Comparison of ENCODE assay signal across 16 mouse cellular contexts in the genomic region with DNA sequence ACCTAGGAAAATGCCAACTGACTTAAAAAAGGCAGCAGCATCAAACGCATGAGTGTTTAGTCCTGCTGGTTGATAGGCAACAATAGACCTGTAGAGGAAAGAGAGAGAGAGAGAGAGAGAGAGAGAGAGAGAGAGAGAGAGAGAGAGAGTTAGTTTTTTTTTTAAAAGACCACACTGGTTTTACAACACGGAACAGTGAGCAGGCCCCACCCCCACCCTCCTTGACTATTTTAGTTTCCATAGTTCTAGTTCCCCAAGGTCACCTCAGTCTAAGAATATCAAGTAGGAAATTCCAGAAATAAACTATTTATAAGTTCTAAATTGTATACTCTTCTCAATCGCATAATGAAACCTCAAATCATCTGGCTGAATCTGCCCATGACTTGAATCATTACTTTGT.
DNase-seq lines count a peak whose midpoint lies in the region; TF ChIP-seq lines count a peak whose summit lies in the region.
"Had no signal": no experiment of that assay in that cellular context is flagged by ENCODE, and none has a peak within 500 bp of the region (broad histone marks: within the 10 kb centered on the region; RNA-seq: fewer than 3 reads in every experiment).

No protein-coding gene starts in this region.

- no peak overlapping the region for H3K9ac ChIP-seq in CH12.LX (ENCODE audit: insufficient read depth, low read depth)

- H3K4me1 ChIP-seq in CH12.LX (ENCODE audit: control insufficient read depth in 1 of 2, insufficient read depth in 2 of 2): peaks cover 0 to 45% of the 10 kb centered on the region in 2 experiments; a peak in 2 of 4 replicates
- no peaks in the 10 kb centered on the region for H3K4me1 ChIP-seq in embryonic facial prominence, embryonic 10.5 days

- no peak overlapping the region; the same call in 1 of the 2 replicates for H3K27ac ChIP-seq in CH12.LX (ENCODE audit: insufficient read depth, low read depth)
- H3K27ac ChIP-seq in embryonic facial prominence, embryonic 10.5 days (replicated peaks): no peak overlapping the region
- no peak overlapping the region for H3K27ac ChIP-seq in layer of hippocampus, adult 2 months

- in situ Hi-C loops in CH12.LX (cut with MboI; ENCODE audit: low pct_ligation_motif_present, low pct_unique_long_range_greater_than_20kb, low sequenced_read_pairs): loop anchor here (25.0 kb wide), 2 partner anchors 172 to 397 kb away; no protein-coding TSS in a partner anchor

- TF ChIP-seq CTCF in CH12.LX (conservative IDR thresholded peaks at IDR 0.05 in 1 of 2, IDR thresholded peaks at IDR 0.05 in 1 of 2; ENCODE audit: low read depth in 2 of 2, low read length in 2 of 2): no peak
- TF ChIP-seq CTCF in layer of hippocampus, adult 2 months (conservative IDR thresholded peaks at IDR 0.05): no peak

- peak; percentile 51 for DNase-seq in CH12.LX (ENCODE audit: extremely low read depth)
- DNase-seq in splenic B cell, adult 2 months (ENCODE audit: low read depth, low spot score): peak; percentile 23
- no peak for DNase-seq in embryonic facial prominence, embryonic 10.5 days (ENCODE audit: low spot score)
- no peak for DNase-seq in layer of hippocampus, adult 2 months (ENCODE audit: low spot score in 2 of 2)
- DNase-seq: adrenal gland, adult 2 months; adrenal gland, adult 8-10 months; adrenal gland, postnatal 10 days; adrenal gland, postnatal 14 days; adrenal gland, postnatal 25 days; adrenal gland, postnatal 36 days; B cell, adult 2 months; cerebellum, adult 11 months; cerebellum, adult 11-12 months; cerebellum, adult 18-20 months; cerebellum, adult 2 months had no signal

- H3K27me3 ChIP-seq in CH12.LX (replicated peaks): no peaks in the 10 kb centered on the region
- no peaks in the 10 kb centered on the region for H3K27me3 ChIP-seq in splenic B cell, adult 2 months (ENCODE audit: control insufficient read depth, insufficient read depth, low read length, poor library complexity, severe bottlenecking)
- no peaks in the 10 kb centered on the region for H3K27me3 ChIP-seq in embryonic facial prominence, embryonic 10.5 days (replicated peaks; ENCODE audit: low read depth, poor library complexity, severe bottlenecking)

- peaks cover 2 to 12% of the 10 kb centered on the region in 2 experiments for H3K36me3 ChIP-seq in CH12.LX (replicated peaks in 1 of 2; ENCODE audit: control insufficient read depth in 1 of 2, insufficient read depth in 1 of 2, low read length in 1 of 2)
- H3K36me3 ChIP-seq in splenic B cell, adult 2 months (ENCODE audit: control insufficient read depth, insufficient read depth, low read length, poor library complexity, severe bottlenecking): no peaks in the 10 kb centered on the region; the same call in 1 of the 2 replicates
- H3K36me3 ChIP-seq in embryonic facial prominence, embryonic 10.5 days (replicated peaks): no peaks in the 10 kb centered on the region
- H3K36me3 ChIP-seq: G1E had no signal

- H3K4me2 ChIP-seq in CH12.LX (ENCODE audit: insufficient read depth, low read depth, poor library complexity, severe bottlenecking): peak overlapping the region; percentile 21; the same call in 1 of the 2 replicates

- no peaks in the 10 kb centered on the region for H3K79me2 ChIP-seq in CH12.LX (replicated peaks; ENCODE audit: control insufficient read depth, extremely low read depth, insufficient read depth, poor library complexity, severe bottlenecking)

- 78% methylated on average over 3 of the region's 3 CpGs for WGBS in embryonic facial prominence, embryonic 10.5 days

- H3K9me3 ChIP-seq in CH12.LX (replicated peaks; ENCODE audit: low read length): no peaks in the 10 kb centered on the region
- no peaks in the 10 kb centered on the region for H3K9me3 ChIP-seq in embryonic facial prominence, embryonic 10.5 days
- H3K9me3 ChIP-seq: G1E had no signal

- dilution Hi-C loops in CH12.LX (cut with MboI; ENCODE audit: extremely low pct_ligation_motif_present, extremely low pct_unique_long_range_greater_than_20kb, low sequenced_read_pairs): no loop called here

- H3K4me3 ChIP-seq in CH12.LX (replicated peaks in 1 of 3; ENCODE audit: low read depth in 2 of 3, low read length in 2 of 3, poor library complexity in 1 of 3): no peak overlapping the region
- H3K4me3 ChIP-seq in embryonic facial prominence, embryonic 10.5 days: no peak overlapping the region
- no peak overlapping the region for H3K4me3 ChIP-seq in layer of hippocampus, adult 2 months

- no peak for TF ChIP-seq RAD21 in CH12.LX (IDR thresholded peaks at IDR 0.05; ENCODE audit: low read depth, low read length)

- TF ChIP-seq POLR2A in CH12.LX (IDR thresholded peaks at IDR 0.05; ENCODE audit: low read depth, low read length): no peak

- peak; percentile 51 for TF ChIP-seq EP300 in CH12.LX (IDR thresholded peaks at IDR 0.05; ENCODE audit: low read length)

TF ChIP-seq in CH12.LX, 34 proteins besides CTCF, POLR2A, EP300 and RAD21:
- TF ChIP-seq ZKSCAN1 (IDR thresholded peaks at IDR 0.05; ENCODE audit: borderline replicate concordance, low read depth, low read length): no peak
- TF ChIP-seq UBTF (IDR thresholded peaks at IDR 0.05; ENCODE audit: low read depth, low read length): no peak
- TF ChIP-seq ZC3H11A (IDR thresholded peaks at IDR 0.05; ENCODE audit: low read depth, low read length): no peak
- no peak for TF ChIP-seq RCOR1 (conservative IDR thresholded peaks at IDR 0.05; ENCODE audit: low read depth, low read length)
- peak; percentile 41; the same call in 1 of the 2 replicates for TF ChIP-seq ETS1 (conservative IDR thresholded peaks at IDR 0.05; ENCODE audit: low read depth, low read length)
- TF ChIP-seq CHD2 (IDR thresholded peaks at IDR 0.05; ENCODE audit: low read length): peak; percentile 53; the same call in 1 of the 2 replicates
- TF ChIP-seq MAFK (IDR thresholded peaks at IDR 0.05; ENCODE audit: insufficient replicate concordance, low read length): no peak
- no peak for TF ChIP-seq ELF1 (IDR thresholded peaks at IDR 0.05; ENCODE audit: low read depth, low read length)
- no peak for TF ChIP-seq SMC3 (IDR thresholded peaks at IDR 0.05; ENCODE audit: low read depth, low read length)
- TF ChIP-seq USF2 (conservative IDR thresholded peaks at IDR 0.05; ENCODE audit: low read depth, low read length): no peak
- TF ChIP-seq JUND (conservative IDR thresholded peaks at IDR 0.05; ENCODE audit: low read depth, low read length): peak; percentile 60; the same call in 1 of the 2 replicates
- TF ChIP-seq HCFC1 (IDR thresholded peaks at IDR 0.05; ENCODE audit: low read depth, low read length): no peak
- no peak; the same call in 1 of the 2 replicates for TF ChIP-seq IRF4 (IDR thresholded peaks at IDR 0.05; ENCODE audit: low read depth, low read length)
- peak; percentile 90 for TF ChIP-seq ZNF384 (IDR thresholded peaks at IDR 0.05; ENCODE audit: low read depth, low read length)
- TF ChIP-seq BHLHE40 (IDR thresholded peaks at IDR 0.05; ENCODE audit: low read depth, low read length): no peak
- TF ChIP-seq NRF1 (IDR thresholded peaks at IDR 0.05; ENCODE audit: low read depth, low read length): no peak
- TF ChIP-seq POLR2AphosphoS2 (IDR thresholded peaks at IDR 0.05; ENCODE audit: low read depth, low read length): no peak
- no peak for TF ChIP-seq MXI1 (IDR thresholded peaks at IDR 0.05; ENCODE audit: low read depth, low read length)
- TF ChIP-seq MEF2A (IDR thresholded peaks at IDR 0.05; ENCODE audit: borderline replicate concordance, low read depth, low read length): peak; percentile 75
- no peak for TF ChIP-seq MAX (IDR thresholded peaks at IDR 0.05; ENCODE audit: low read length)
TF ChIP-seq in CH12.LX: peak in this region for 5.

Comparison
In these comparisons a context has a peak if more than half of its experiments do, and no peak if none do; other contexts are left out.
1. DNase-seq: peak in CH12.LX (single experiment) and splenic B cell, adult 2 months (single experiment); none in embryonic facial prominence, embryonic 10.5 days (single experiment) and layer of hippocampus, adult 2 months (0 of 2).